Mouse (Mus musculus): ENCODE measurements around the gene 0610010K14Rik.

- peak; percentile 100 for TF ChIP-seq USF1 (IDR thresholded peaks at IDR 0.05; ENCODE audit: low read depth)
- TF ChIP-seq FOSL1 (IDR thresholded peaks at IDR 0.05; ENCODE audit: insufficient read depth, low read length, poor library complexity, severe bottlenecking) = no peak
- TF ChIP-seq MYOD1 (IDR thresholded peaks at IDR 0.05; ENCODE audit: control insufficient read depth, insufficient read length, low read depth) = no peak
- TF ChIP-seq CTCF (IDR thresholded peaks at IDR 0.05; ENCODE audit: control insufficient read depth, insufficient read depth, insufficient read length) = no peak
- peak; percentile 23 for TF ChIP-seq MAX (IDR thresholded peaks at IDR 0.05)
These were observed 2.0 kb upstream of the 0610010K14Rik start, which contains the start of the genes Gm21988 and Rnasek for GRCm38 (mm10) chr11:70239541-70240279.

Measured in C2C12 (cell line).